In genomic region chr13:68773599-68774211, GRCm38 (mm10) we compare ENCODE assay signal across 19 mouse cellular contexts.
DNase-seq lines count a peak whose midpoint lies in the region; TF ChIP-seq lines count a peak whose summit lies in the region.
"Had no signal": no experiment of that assay in that cellular context is flagged by ENCODE, and none has a peak within 500 bp of the region (broad histone marks: within the 10 kb centered on the region; RNA-seq: fewer than 3 reads in every experiment).

No protein-coding gene starts in this region.

- TF ChIP-seq CTCF in layer of hippocampus, adult 2 months (conservative IDR thresholded peaks at IDR 0.05) = no peak

- H3K4me3 ChIP-seq in layer of hippocampus, adult 2 months = no peak overlapping the region
- H3K4me3 ChIP-seq: embryonic facial prominence, embryonic 15.5 days; forebrain, embryonic 12.5 days; heart, adult 2 months; liver, embryonic 12.5 days; midbrain, embryonic 12.5 days; neural tube, embryonic 13.5 days; stomach, embryonic 15.5 days had no signal

- H3K27ac ChIP-seq in layer of hippocampus, adult 2 months = peak overlapping the region; percentile 46
- H3K27ac ChIP-seq: embryonic facial prominence, embryonic 15.5 days; forebrain, embryonic 12.5 days; heart, adult 2 months; liver, embryonic 12.5 days; midbrain, embryonic 12.5 days; neural tube, embryonic 13.5 days; stomach, embryonic 15.5 days had no signal

- DNase-seq in adrenal gland, adult 2 months = peak; percentile 6
- DNase-seq in adrenal gland, adult (ENCODE audit: inconsistent age in 2 of 2, low spot score in 1 of 2) = no peak
- peak; percentile 71 for DNase-seq in heart, adult 11 months
- no peak for DNase-seq in heart, postnatal 4 days
- DNase-seq in layer of hippocampus, adult 2 months (ENCODE audit: low spot score in 2 of 2) = no peak
- no peak for DNase-seq in layer of hippocampus, adult 9-11 months
- DNase-seq in skeletal muscle tissue, adult 2 months (ENCODE audit: low read depth, low spot score) = peak; percentile 44
- DNase-seq in frontal cortex, adult 2 months (ENCODE audit: extremely low spot score in 1 of 2, low spot score in 1 of 2) = no peak
- DNase-seq: adrenal gland, adult 8-10 months; heart, postnatal 10 days; kidney, adult 11 months; left cerebral cortex, postnatal 4 days had no signal

Comparison
In these comparisons a context has a peak if more than half of its experiments do, and no peak if none do; other contexts are left out.
1. DNase-seq: peak in adrenal gland, adult 2 months (single experiment), heart, adult 11 months (single experiment) and skeletal muscle tissue, adult 2 months (single experiment); none in adrenal gland, adult (0 of 2), heart, postnatal 4 days (single experiment), layer of hippocampus, adult 2 months (0 of 2), layer of hippocampus, adult 9-11 months (single experiment) and frontal cortex, adult 2 months (0 of 2).